Mouse (Mus musculus) heart, embryonic 11.5 days (tissue): ENCODE results near the gene Gm3286. TPM values are rescaled to one million over a fixed set of nuclear protein-coding genes. Genes with fewer than 3 reads are reported as not detected.
"Not testable (repeated sequence)": the region's sequence is repeated elsewhere in the genome, so short reads cannot be mapped to it uniquely, and the experiment has no call there.

Experiments used
- ATAC-seq: fragments of 200-750 bp; cut with Nextera tagmentation; replicated peaks from 2 replicates; pipeline ENCODE4 v1.8.0; 2017; ENCODE audit warnings: moderate library complexity; ENCODE audit not compliant: insufficient number of reproducible peaks, low FRiP score, low TSS enrichment
- H3K27ac ChIP-seq: fragments of 300-500 bp; sonication (generic); 2 replicates; pipeline ENCODE4 v1.5.1; 2014; ENCODE audit warnings: mild to moderate bottlenecking, low read depth, low read length
- H3K27me3 ChIP-seq: fragments of 300-500 bp; sonication (generic); 2 replicates; pipeline ENCODE4 v1.6.1; 2014; ENCODE audit warnings: mild to moderate bottlenecking, low read length, mixed read lengths; ENCODE audit not compliant: control insufficient read depth, insufficient read depth
- H3K36me3 ChIP-seq: fragments of 300-500 bp; sonication (generic); 2 replicates; pipeline ENCODE4 v1.6.1; 2014; ENCODE audit warnings: mild to moderate bottlenecking, low read length, moderate library complexity, mixed read lengths; ENCODE audit not compliant: control insufficient read depth, insufficient read depth
- H3K4me1 ChIP-seq: fragments of 300-500 bp; sonication (generic); 2 replicates; pipeline ENCODE4 v1.6.1; 2014; ENCODE audit warnings: low read length; ENCODE audit not compliant: control insufficient read depth, insufficient read depth
- H3K4me2 ChIP-seq: fragments of 300-500 bp; sonication (generic); 2 replicates; pipeline ENCODE4 v1.6.1; 2014; ENCODE audit warnings: mild to moderate bottlenecking, moderate library complexity
- H3K4me3 ChIP-seq: fragments of 300-500 bp; sonication (generic); 2 replicates; pipeline ENCODE4 v1.5.1; 2014; ENCODE audit warnings: low read depth, low read length
- H3K9ac ChIP-seq: fragments of 300-500 bp; sonication (generic); 2 replicates; pipeline ENCODE4 v1.6.1; 2014; ENCODE audit warnings: mild to moderate bottlenecking, low read depth, low read length, moderate library complexity
- H3K9me3 ChIP-seq: fragments of 300-500 bp; sonication (generic); replicated peaks from 2 replicates; pipeline ENCODE4 v1.6.1; 2016; ENCODE audit warnings: low read length; ENCODE audit not compliant: control insufficient read depth
- polyA plus RNA-seq: library from polyadenylated mRNA; unstranded; fragments of >200 nt; fragmentation: Nextera tagmentation; extraction: Ambion mirVana; gene quantifications from 2 replicates; pipeline ENCODE4 v1.2.1, GENCODE M21; 2014

Gm3286 gene
- polyA plus RNA-seq, result not detected in 2 replicates

GRCm38 (mm10) chr5:95510458-95510857 lies at the start of gene Gm3286:
TSS of gene Gm3286 (plus strand) at chr5:95510758.
- H3K9ac ChIP-seq, H3K27ac ChIP-seq, H3K36me3 ChIP-seq, H3K4me3 ChIP-seq, H3K27me3 ChIP-seq, H3K4me2 ChIP-seq, H3K9me3 ChIP-seq, H3K4me1 ChIP-seq, ATAC-seq: not testable (repeated sequence)

Other genes with a start within 250 kb of the Gm3286 start
- not detected in 2 replicates for gene Gm10424, start 238.0 kb upstream of the Gm3286 start, polyA plus RNA-seq
- not detected in 2 replicates for gene Gm3259, start 204.8 kb upstream of the Gm3286 start, polyA plus RNA-seq
- gene D5Ertd577e, start 54.0 kb upstream of the Gm3286 start, polyA plus RNA-seq, result not detected in 2 replicates
- not detected in 2 replicates for gene Gm7971, start 84.1 kb downstream of the Gm3286 start, polyA plus RNA-seq
- gene Gm7978, start 225.4 kb downstream of the Gm3286 start, polyA plus RNA-seq, result not detected in 2 replicates
- gene Gm7982, start 231.3 kb downstream of the Gm3286 start, polyA plus RNA-seq, result not detected in 2 replicates